Mouse (Mus musculus) cerebellum, adult 2 months (tissue): ENCODE results near the gene Rrp36.

Experiments
- CTCF ChIP-seq: fragments of 200-500 bp; IDR thresholded peaks from 2 replicates; pipeline ENCODE4 v1.5.1; 2011; ENCODE audit warnings: low read depth, mild to moderate bottlenecking, control low read depth, low read length, moderate library complexity, borderline replicate concordance; ENCODE audit not compliant: insufficient read depth
- POLR2A ChIP-seq: fragments of 200-500 bp; IDR thresholded peaks from 2 replicates; pipeline ENCODE4 v1.6.1; 2011; ENCODE audit warnings: low read length, control low read depth, borderline replicate concordance; ENCODE audit not compliant: insufficient read depth

DNA sequence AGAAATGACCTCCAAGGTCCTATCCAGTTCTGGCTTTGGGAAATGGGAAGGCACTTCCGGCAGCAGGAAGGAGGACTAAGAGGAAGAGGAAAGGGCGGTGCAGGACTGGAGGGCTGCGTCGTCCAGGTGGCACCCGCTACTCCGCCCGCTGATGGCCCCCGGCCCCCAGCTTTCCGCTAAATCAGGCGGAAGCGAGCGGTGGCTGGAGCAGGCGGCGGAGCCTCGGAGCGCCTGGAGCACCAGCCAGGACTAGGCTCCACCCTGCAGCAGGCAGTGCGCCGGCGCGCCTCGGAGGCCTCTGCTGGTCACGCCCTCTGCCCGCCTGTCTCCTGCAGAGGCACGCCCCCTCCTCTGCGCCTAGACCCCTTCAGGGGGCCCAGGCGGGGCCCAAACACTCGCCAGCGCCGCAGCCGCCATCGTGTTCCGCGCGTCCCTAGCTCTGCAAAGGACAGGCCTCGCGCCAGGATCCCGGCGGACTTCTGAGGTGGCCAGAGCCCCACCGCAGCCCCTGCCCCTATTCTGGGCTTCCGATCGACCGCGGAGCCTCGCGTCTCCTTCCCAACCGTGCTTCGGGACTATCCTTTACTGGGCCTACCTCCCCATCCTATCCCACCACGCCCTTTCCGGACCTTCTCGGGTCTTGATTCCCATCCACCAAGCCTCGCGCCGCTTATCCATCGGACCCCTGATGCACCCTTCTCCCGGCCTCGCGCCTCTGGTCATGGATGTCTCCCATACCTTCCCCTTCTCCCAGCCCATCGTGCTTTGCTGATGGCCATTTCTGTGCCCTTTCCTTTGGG, 23.7 kb downstream of the Rrp36 start, which contains the start of gene Cul7:
- no peak for TF ChIP-seq CTCF
- peak; percentile 75 for TF ChIP-seq POLR2A
